Mouse (Mus musculus): ENCODE measurements around the gene Zbed5. TPM values are rescaled to one million over a fixed set of nuclear protein-coding genes. Genes with fewer than 3 reads are reported as not detected.
A peak's percentile ranks its signal among the peaks of the same experiment; 100 is the strongest.
"Not testable (repeated sequence)": the region's sequence is repeated elsewhere in the genome, so short reads cannot be mapped to it uniquely, and the experiment has no call there.

Zbed5 gene
- polyA plus RNA-seq, 1 experiment from 2014 or later = 0.32 TPM

DNA sequence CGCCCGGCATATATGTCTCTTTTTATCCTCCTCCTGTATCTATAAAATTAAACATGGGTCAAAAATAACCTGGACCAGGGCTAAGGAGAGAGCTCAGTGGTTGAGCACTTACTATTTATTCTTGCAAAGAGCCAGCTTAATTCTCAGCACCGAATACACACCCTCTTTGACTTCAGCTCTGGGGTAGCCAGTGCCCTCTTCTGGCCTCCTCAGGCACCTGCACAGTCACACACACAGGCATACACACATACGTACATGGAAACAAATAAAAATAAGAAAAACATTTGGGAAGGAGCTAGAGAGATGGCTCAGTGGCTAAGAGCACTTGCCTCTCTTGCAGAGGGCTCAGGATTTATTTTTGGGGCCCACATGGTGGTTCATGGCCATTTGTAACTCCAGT, 26.4 kb downstream of the Zbed5 start:
- Histone ChIP-seq H3K79me2 (ENCODE audit: inconsistent target) (no peaks in the 10 kb centered on the region), H3K36me3 (ENCODE audit: inconsistent target) (no peaks in the 10 kb centered on the region), H3K4me3 (ENCODE audit: inconsistent target) (no peak overlapping the region), H3K27ac (no peak overlapping the region)
- 89% methylated on average over 4 of the region's 4 CpGs for WGBS (ENCODE audit: missing documents)

DNA sequence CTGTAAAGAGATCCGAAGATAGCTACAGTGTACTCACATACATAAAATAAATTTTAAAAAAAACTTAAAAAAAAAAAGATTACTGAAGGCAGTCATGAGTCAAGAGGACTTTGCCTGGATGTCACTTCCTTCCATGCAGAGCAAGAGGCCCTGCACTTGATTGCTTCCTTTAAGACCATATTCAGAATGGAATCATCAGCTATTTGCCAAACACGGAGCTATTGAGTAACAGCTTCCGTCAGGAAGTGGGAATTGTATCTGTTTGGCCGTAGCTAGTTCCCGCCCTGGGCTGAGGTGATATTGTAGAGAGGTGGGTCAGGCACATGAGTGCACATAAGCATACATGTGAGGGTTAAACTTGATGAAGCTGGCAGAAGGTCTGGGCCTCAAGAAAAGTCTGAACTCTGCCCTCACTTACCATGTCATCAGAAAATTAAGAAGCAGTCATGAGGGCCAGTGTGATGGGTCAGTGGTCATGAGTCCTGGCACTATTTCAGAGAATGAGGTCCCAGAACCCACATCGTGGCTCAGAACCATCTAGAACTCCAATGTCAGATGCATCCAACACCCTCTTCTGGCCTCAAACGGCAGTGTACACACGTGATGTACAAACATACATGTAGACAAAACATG, 29.4 kb downstream of the Zbed5 start:
- Histone ChIP-seq H3K79me2 (ENCODE audit: inconsistent target) (no peaks in the 10 kb centered on the region), H3K36me3 (ENCODE audit: inconsistent target) (no peaks in the 10 kb centered on the region), H3K27ac (peak overlapping the region; percentile 59), H3K4me3 (ENCODE audit: inconsistent target) (no peak overlapping the region)
- 51% methylated on average over 8 of the region's 8 CpGs for WGBS (ENCODE audit: missing documents)

DNA sequence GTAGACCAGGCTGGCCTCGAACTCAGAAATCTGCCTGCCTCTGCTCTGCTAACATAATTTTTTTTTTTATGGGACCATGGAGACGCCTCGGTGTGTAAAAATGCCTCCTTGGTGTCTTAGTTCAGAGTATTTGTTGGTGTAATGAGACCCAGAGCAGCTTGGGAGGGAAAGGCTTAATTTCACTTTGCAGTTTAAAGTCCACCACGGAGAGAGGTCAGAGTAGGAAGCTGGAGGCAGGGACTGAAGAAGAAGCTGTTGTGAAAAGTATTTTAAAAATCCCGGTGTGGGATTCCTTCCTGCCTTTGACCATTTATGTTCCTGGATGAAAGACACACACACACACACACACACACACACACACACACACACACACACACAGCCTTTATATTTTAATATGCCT, 30.4 kb downstream of the Zbed5 start:
- WGBS (ENCODE audit: missing documents) = 85% methylated on average over 4 of the region's 5 CpGs
- no peaks in the 10 kb centered on the region for H3K79me2 ChIP-seq (ENCODE audit: inconsistent target)
- no peak overlapping the region for H3K4me3 ChIP-seq (ENCODE audit: inconsistent target)
- H3K27ac ChIP-seq = no peak overlapping the region
- no peaks in the 10 kb centered on the region for H3K36me3 ChIP-seq (ENCODE audit: inconsistent target)

DNA sequence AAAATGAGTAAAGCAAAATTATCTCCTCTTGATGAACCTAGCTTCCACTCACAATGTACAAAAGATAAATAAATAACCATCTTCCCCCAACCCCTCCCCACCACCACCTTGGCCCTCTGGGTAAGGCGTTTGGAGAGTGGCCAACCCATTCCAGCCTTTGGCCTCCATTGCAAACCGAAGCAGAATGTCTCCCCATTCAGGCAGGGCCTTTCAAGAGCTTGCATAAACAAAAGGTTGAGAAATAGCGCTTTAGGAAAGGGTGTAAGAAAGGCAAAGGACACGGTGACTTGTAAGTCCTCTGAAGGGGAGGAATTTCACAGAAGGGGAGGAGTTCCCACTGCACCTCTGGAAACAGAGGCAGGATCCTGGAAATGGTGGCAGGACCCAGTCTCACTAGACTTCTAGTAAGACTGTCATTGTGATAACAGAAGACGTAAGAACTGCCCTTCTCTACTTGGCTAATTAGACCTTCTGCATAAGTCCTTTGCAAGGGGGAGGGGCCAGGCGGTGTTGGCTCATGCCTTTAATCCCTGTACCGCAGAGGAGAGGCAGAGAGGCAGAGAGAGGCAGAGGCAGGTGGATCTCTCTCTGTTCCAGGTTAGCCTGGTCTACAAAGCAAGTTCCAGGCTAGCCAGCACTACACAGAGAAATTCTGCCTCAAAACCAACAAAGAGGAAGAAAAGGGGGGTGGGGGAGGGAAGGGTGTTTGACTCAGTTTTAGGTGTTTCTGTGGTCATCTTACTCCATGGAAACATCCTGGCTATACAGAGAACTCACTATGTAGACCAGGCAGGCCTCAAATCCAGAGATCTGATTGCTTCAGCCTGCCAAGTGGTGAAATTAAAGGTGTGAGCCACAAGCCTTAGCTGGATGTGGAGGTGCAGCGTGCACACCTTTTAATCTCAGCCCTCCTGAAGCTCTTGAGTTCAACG, 34.7 kb downstream of the Zbed5 start:
- WGBS (ENCODE audit: missing documents) = 77% methylated on average over 9 of the region's 9 CpGs
- Histone ChIP-seq H3K27ac (no peak overlapping the region), H3K4me3 (ENCODE audit: inconsistent target) (no peak overlapping the region), H3K79me2 (ENCODE audit: inconsistent target) (no peaks in the 10 kb centered on the region), H3K36me3 (ENCODE audit: inconsistent target) (no peaks in the 10 kb centered on the region)

DNA sequence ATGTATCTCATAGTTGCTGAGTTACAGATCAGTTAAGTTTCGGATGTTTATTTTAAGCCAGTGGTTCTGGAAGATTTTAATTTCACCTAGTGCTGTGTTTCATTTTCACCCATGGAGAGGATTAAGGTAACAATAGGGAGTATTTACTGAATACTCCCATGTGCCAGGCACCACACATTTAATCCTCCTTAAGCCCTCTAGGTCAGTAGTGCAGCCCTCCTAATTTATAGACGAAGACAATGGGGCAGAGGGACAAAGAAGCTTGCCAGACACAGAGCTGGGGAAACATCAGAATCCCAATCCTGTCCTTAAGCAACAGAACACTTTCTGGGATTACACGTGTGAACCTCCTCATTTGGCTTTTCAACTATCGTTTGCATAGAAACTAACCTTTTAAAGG, 41.4 kb downstream of the Zbed5 start:
- no peak overlapping the region for H3K4me3 ChIP-seq (ENCODE audit: inconsistent target)
- no peaks in the 10 kb centered on the region for H3K79me2 ChIP-seq (ENCODE audit: inconsistent target)
- no peak overlapping the region for H3K27ac ChIP-seq
- 95% methylated on average over 4 of the region's 4 CpGs for WGBS (ENCODE audit: missing documents)
- no peaks in the 10 kb centered on the region for H3K36me3 ChIP-seq (ENCODE audit: inconsistent target)

DNA sequence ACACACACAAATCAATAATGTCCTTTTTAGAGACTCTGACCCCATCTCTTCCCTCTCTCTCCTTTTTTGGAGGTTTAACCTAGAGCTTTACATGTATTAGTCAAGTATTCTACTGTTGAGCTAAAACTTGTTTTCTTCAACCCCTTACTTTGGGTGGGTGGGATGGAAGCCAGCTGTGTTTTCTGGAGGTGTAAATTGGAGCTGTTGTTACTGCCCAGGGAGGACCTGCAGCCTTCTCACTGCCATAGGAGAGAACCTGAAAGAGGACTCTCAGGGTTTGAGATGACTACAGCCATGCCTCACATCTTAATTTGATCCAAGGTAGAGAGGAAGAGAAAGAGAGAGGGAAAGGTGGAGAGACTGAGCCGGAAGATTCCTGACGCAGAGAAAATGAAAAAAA, 44.8 kb downstream of the Zbed5 start:
- H3K79me2 ChIP-seq (ENCODE audit: inconsistent target) = peaks cover 29% of the 10 kb centered on the region
- H3K27ac ChIP-seq = peak overlapping the region; percentile 89
- H3K36me3 ChIP-seq (ENCODE audit: inconsistent target) = no peaks in the 10 kb centered on the region
- H3K4me3 ChIP-seq (ENCODE audit: inconsistent target) = peak overlapping the region; percentile 38
- WGBS (ENCODE audit: missing documents) = 37% methylated on average over 2 of the region's 2 CpGs

DNA sequence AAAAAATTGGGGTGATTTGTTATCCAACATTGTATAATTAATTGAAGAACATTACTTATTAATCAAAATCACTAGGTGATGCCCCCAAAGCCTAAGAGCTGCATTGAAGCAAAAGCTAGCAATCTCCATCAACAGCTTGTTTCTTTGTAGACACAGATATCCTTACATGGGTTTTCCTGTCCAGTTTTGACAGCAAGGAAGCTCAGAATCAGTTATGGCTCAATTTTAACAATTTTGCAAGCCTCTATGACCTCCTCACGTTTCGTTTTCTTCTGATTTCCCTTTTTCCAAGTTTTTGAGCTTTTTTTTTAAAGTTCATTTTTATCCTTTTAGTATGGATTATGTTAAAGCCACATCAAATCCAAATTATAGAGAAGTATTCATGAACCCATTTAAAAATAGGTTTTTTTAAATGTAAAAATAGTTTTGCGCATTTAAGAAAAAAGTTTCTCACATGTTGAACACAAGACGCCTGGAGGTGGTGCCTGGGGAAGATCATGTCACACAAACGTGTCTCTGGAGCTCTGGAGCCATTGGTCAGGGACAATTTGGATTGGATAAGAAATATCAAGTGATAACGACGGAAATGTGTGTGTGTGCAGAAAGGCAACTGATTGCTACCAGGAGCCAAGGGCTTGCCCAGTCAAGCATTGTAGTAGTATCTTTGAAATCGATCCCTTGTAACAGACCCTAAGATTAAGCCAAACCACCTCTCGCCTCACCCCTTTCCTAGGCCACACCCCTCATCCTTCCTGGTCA, 45.4 kb downstream of the Zbed5 start:
- Histone ChIP-seq H3K79me2 (ENCODE audit: inconsistent target) (peaks cover 35% of the 10 kb centered on the region), H3K4me3 (ENCODE audit: inconsistent target) (peak overlapping the region; percentile 38), H3K36me3 (ENCODE audit: inconsistent target) (no peaks in the 10 kb centered on the region), H3K27ac (peak overlapping the region; percentile 89)
- 2% methylated on average over 9 of the region's 9 CpGs for WGBS (ENCODE audit: missing documents)

DNA sequence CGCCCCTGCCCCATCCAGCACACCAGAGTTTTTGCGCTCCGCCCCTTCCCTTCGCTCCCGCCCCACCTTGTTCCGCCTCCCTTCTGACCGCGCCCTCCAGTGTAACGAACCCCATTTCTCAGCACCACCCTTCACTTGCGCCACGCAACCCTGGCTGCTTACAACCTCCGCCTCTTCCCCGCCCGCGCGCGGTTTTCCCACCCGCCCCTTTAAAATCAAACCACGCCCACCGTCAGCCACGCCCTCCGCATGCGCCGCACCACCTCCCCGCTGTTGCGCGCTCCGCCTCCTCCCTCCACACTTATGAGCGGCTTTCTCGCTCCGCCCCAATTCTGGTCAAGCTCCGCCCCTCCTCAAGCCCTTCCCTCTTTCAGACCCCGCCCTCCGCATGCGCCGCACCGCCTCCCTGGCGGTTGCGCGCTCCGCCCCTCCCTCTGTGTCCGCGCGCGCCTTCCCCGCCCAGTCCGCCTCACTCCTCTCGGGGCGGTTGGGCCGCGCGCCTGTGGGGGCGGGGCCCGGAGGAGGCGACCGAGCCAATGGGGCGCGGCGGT, 46.0 kb downstream of the Zbed5 start, which contains the start of gene Vkorc1l1:
TSS of gene Vkorc1l1 (plus strand) at position 476 of the 551 bp plus-strand sequence.
- Histone ChIP-seq H3K27ac (peak within 1 kb of the TSS; percentile 89), H3K4me3 (ENCODE audit: inconsistent target) (peak within 1 kb of the TSS; percentile 75), H3K36me3 (ENCODE audit: inconsistent target) (no peaks in the 10 kb centered on the region), H3K79me2 (ENCODE audit: inconsistent target) (peaks cover 40% of the 10 kb centered on the region)
- 2% methylated on average over 45 of the region's 59 CpGs for WGBS (ENCODE audit: missing documents)

DNA sequence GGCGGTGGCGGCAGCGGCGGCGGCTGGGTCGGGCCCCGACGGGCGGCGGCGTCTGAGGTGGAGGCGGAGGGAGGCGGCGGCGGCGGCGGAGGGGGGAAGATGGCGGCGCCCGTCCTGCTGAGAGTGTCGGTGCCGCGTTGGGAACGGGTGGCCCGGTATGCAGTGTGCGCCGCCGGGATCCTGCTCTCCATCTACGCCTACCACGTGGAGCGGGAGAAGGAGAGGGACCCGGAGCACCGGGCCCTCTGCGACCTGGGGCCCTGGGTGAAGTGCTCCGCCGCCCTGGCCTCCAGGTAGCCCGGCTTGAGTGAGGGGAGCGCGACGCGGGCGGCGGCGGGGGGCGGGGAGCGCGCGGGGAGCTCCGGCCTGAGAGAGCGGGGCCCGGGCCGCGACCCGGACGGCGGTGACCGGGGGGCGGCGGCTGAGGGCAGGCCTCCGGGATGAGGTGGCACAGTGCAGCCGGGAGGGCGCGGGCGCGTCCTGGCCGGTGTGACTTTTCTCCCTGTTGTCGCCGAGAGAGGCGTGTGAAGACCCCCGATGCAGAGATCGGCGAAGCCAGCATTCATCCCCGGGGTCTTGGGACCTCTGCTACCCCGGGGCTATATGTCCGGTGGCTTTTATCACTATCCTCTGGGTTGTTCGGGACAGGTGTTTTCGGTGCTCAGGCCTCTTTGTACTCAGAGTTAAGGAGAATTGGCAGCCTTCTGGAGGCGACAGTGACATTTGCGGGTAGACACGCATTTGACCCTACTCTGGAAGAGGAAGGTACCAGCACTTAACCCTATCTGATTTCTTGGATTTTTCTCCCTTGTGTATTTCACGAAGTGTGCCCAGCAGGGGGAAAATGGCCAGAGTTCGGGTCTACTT, 46.8 kb downstream of the Zbed5 start:
- Histone ChIP-seq H3K4me3 (ENCODE audit: inconsistent target) (peak overlapping the region; percentile 75), H3K79me2 (ENCODE audit: inconsistent target) (peaks cover 47% of the 10 kb centered on the region)
- H3K27ac ChIP-seq; H3K36me3 ChIP-seq (ENCODE audit: inconsistent target): not testable (repeated sequence)
- under 1% methylated on average over 43 of the region's 82 CpGs for WGBS (ENCODE audit: missing documents)

DNA sequence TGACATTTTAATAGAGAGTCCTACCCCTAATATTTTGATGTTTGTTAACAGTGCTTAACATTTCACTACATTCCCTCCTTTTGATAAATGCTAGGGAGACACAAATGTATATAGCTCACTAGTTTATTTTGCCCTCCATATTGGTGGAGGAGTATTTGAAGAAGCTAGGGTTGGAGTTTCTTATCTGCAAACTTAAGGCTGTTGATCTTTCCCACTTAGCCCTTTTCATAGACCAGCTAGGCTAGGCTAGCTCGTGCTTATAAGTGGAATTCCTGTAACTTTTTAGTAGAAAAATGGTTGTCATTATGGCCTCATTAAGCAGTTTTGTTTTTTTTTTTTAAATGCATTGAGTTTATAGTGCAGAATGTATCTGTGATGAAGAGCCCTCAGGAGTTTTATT, 47.9 kb downstream of the Zbed5 start:
- Histone ChIP-seq H3K36me3 (ENCODE audit: inconsistent target) (no peaks in the 10 kb centered on the region), H3K27ac (no peak overlapping the region), H3K79me2 (ENCODE audit: inconsistent target) (peaks cover 58% of the 10 kb centered on the region), H3K4me3 (ENCODE audit: inconsistent target) (no peak overlapping the region)
- WGBS (ENCODE audit: missing documents) = no CpG with 5 or more reads among the region's 1 CpGs

DNA sequence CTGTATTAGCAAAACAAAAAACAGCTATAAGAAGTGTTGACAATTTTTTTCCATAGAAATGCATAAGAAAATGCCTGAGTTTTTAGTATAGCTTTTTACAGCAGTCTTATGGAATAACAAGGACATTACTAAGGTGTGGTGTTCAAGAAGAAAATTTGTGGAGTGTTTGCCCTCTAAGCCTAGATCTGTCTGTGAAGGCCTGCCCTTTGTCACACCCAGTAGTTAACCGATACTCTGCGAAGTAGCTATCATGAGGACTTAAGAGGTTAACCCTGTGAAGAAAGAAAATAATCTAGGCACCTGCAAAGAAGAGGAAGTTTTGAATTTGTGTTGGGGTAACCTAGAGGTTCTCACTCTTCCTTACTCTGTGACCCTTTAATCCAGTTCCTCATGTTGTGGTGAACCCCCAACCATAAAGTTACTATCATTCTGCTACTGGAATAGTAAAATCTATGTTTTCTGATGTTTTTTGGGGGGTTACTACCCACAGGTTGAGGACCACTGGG, 52.1 kb downstream of the Zbed5 start:
- WGBS (ENCODE audit: missing documents) = 56% methylated on average over 2 of the region's 2 CpGs
- H3K79me2 ChIP-seq (ENCODE audit: inconsistent target) = peaks cover 99% of the 10 kb centered on the region

DNA sequence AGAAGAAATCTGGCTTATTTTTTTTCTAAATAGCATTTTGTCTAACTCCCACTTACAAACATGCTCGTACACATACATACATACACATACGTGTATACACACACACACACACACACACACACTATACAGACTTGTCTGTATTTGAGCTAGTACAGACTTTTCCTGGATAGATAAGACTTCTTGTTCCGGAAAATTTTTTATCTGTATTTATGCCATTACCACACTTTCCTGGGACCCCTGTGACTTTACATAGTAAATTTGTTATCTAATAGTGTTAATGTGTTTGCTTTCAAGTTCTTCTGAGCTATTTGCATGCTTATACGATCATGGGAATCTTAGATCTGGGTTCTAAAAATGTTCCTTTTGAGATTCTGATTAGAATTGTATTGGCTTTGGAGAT, 56.6 kb downstream of the Zbed5 start:
- Histone ChIP-seq H3K36me3 (ENCODE audit: inconsistent target) (no peaks in the 10 kb centered on the region), H3K4me3 (ENCODE audit: inconsistent target) (no peak overlapping the region), H3K27ac (no peak overlapping the region), H3K79me2 (ENCODE audit: inconsistent target) (peaks cover 86% of the 10 kb centered on the region)
- 96% methylated on average over 4 of the region's 4 CpGs for WGBS (ENCODE audit: missing documents)

More for the DNA sequence above, 52.1 kb downstream of the Zbed5 start:
- no peak overlapping the region for H3K27ac ChIP-seq
- H3K36me3 ChIP-seq (ENCODE audit: inconsistent target) = no peaks in the 10 kb centered on the region
- no peak overlapping the region for H3K4me3 ChIP-seq (ENCODE audit: inconsistent target)

Measured in macrophage (primary cell).